Mouse (Mus musculus): ENCODE measurements around the gene Ace.

DNA sequence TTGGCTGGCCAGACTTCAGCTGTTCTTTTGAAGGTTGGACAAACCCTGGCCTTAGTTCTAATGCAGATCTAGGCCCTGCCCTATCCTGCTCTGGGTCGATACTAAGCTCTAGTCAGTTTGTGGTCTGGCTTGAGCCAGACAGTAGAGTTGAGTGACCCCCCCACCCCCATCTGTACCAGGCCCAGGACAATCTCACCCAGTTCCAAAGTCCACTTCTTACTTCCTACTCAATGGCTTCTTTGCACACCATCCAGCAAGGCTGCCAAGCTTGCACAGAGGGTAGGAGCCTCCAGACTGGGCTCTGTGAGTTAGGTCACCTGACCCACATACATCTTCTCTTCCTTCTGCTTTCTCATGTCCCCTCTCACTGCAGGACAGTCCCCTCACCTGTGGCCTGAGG lies 36.8 kb downstream of the Ace start:
- TF ChIP-seq ZNF384 (IDR thresholded peaks at IDR 0.05; ENCODE audit: low read depth, low read length) (no peak), ZC3H11A (IDR thresholded peaks at IDR 0.05; ENCODE audit: borderline replicate concordance, low read depth, low read length) (no peak), MAFK (IDR thresholded peaks at IDR 0.05; ENCODE audit: insufficient read depth, low read depth, low read length) (no peak), HCFC1 (IDR thresholded peaks at IDR 0.05; ENCODE audit: borderline replicate concordance, insufficient read depth, low read length) (no peak)
